Mouse (Mus musculus): ENCODE results near the gene Bbip1. TPM values are rescaled to one million over a fixed set of nuclear protein-coding genes. Genes with fewer than 3 reads are reported as not detected.

The Bbip1 gene
- 79.9 TPM for polyA plus RNA-seq (2014; fragmentation: Illumina TruSeq; extraction: RNeasy Lipid Tissue Mini Kit (QIAGEN cat#74804); ENCODE audit: low read depth, low replicate concordance)

DNA sequence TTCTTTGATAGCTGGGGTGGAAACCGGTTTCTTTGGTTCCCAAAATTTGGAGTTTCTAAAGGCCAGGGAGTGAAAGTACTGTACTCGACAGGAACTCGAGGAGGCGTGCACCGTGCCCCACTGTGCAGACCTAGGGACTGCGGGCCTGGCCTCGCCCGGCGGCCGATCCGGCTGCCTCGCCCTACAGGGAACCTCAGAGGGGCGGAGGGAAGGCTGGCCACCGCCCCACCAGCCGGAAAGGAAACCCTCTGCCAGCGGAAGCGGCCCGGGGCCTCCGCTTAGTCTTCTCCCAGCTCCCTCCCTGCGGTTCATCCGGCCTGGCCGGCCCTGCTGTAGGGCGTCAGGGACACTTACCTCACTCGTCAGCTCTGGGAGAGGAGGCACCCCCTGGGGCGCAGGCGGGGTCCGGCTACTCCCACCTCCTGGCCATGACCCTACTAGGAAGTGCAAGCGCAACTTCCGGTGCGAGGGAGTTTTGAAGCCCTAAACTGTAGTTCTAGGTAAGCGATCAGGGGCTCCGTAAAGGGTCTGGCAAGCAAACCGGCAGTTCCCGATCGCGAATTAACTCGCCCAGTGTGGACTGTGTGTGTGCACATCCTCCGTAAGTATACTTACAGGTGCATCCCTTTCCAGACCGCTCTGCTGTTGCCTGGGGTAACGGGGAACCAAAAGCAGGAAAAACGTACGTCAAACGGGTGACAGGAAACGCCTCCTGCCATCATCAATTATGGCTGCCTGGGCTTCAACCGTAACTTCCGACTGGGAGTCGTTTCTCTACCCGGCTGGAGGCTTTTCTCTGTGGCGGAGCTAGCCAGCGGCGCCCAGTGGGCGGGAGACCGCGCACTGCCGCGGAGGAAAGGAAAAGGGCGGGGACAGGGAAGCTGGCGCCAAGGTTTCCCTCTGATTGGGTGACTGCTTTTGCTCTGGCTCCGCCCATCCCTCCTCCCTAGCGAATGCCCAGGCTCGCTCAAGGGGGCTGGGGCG lies at the start of gene Bbip1, which contains the start of gene Shoc2:
Bbip1 (minus strand) TSS at position 826 of the 984 bp plus-strand sequence.
Shoc2 (plus strand) TSS at position 505 of the 984 bp plus-strand sequence.

DNA sequence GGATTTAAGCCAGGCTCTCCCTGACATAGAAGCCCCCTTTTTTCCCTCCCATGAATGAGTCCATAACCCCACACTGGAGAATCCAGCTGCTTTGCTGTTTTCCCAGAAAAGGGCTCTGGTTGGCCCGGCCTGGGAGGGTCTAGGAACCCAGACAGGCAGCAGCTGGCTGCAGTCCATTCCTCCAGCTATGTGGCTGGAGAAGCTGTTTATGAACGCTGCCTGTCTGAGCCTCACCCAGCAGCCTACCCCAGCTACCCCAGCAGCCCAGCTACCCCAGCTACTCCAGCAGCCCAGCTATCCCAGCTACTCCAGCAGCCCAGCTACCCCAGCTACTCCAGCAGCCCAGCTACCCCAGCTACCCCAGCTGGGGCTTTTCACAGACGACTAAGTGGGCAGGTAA lies 52.4 kb downstream of the Bbip1 start, which contains the start of gene Pdcd4:
Pdcd4 (plus strand) TSS at position 171 of the 400 bp plus-strand sequence.

Other genes starting within 250 kb of the Bbip1 start
- gene Pdcd4, start 52.4 kb downstream of the Bbip1 start, polyA plus RNA-seq (2014; fragmentation: Illumina TruSeq; extraction: RNeasy Lipid Tissue Mini Kit (QIAGEN cat#74804); ENCODE audit: low read depth, low replicate concordance), result 15.0 TPM
- gene Shoc2, start 321 bp downstream of the Bbip1 start, polyA plus RNA-seq (2014; fragmentation: Illumina TruSeq; extraction: RNeasy Lipid Tissue Mini Kit (QIAGEN cat#74804); ENCODE audit: low read depth, low replicate concordance), result 23.7 TPM
- gene Adra2a, start 99.5 kb upstream of the Bbip1 start, polyA plus RNA-seq (2014; fragmentation: Illumina TruSeq; extraction: RNeasy Lipid Tissue Mini Kit (QIAGEN cat#74804); ENCODE audit: low read depth, low replicate concordance), result not detected

Measured in heart, adult 10 weeks (tissue).